Mouse (Mus musculus) embryo, embryonic 11.5 days (tissue): ENCODE results near the gene Colca2.

Source experiments
- DNase-seq: peaks from one replicate; pipeline ENCODE4 v3.0.0-alpha.2; 2012; ENCODE audit warnings: low read depth, low spot score

The Colca2 gene

GRCm38 (mm10) chr9:51272102-51272501 lies 6.3 kb downstream of the Colca2 start:
- DNase-seq: no peak

- DNase-seq: no peak
Observed at GRCm38 (mm10) chr9:51271073-51271472, 7.3 kb downstream of the Colca2 start.

DNA sequence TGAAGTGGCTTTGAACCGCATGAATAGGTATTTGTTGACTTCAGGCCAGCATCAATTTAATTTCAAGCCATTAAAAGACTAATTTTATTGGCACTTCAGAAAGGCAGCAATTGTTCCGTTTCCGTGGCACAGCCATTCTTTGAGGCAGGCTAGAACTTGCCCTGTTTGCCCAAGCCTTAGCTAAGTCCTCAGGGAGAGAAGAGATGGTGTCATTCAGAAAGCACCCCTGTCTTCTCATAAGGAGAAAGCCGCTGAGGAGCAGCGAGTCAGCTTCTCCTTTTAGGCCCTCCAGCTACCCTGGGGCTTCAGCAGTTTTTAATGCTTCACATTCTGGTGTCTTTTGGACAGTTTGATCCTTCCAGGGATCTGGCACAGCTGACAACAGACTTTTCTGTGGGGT lies 9.5 kb downstream of the Colca2 start:
- DNase-seq: no peak

DNA sequence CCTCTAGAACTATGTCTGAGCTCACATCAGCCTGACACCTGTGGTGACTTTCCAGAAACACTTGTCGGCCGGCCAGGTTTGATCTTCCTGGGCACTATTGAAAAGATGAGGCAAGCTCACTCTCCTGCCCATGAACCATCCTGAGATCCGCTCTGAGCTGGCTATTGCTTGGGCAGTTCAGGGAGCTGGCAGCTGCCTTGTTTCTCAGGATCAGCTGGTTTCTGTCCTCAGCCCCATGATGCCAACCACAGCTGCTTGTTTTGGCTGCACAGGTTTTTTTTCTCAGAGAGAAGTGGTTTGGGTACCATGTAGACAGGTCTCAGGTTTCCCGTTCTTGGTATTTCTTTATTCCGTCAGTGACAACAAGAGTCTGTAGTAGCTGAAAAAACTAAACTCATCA lies 19.9 kb downstream of the Colca2 start:
- no peak for DNase-seq

DNA sequence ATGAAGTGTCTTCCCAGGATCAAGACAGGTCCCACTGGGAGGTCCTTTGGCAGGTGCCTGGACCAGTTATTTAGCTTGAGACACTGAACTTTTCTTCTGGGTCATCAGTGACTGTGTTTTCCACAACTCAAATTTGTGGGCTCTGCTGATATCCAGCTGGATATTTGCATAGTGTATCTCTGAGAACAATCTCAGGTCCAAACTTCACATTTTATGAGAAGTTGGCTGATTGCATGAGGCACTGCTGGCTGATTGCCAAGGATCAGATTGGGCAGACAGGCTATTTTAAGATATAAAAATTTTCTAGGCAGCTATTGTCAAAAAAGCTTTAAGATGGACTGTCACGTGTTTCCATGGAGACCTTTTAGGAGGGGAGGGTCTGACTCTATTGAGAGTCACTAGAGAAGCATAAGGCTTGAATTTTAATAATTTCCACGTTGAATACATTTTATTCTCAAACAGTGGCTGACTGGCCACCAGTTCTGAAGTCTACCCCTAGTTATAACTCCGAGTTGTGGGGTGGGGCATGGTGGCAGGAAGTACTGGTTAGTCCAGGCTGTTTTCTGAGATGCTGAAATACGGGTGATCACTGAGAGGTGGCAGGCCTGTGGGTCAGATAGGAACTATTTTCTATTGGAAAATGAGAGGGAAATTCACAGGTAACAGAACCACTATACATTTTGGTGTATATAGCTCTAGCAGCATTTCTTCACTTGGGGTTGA lies 21.4 kb downstream of the Colca2 start:
- no peak for DNase-seq

GRCm38 (mm10) chr9:51238741-51239385 lies 39.5 kb downstream of the Colca2 start:
- DNase-seq: no peak

DNA sequence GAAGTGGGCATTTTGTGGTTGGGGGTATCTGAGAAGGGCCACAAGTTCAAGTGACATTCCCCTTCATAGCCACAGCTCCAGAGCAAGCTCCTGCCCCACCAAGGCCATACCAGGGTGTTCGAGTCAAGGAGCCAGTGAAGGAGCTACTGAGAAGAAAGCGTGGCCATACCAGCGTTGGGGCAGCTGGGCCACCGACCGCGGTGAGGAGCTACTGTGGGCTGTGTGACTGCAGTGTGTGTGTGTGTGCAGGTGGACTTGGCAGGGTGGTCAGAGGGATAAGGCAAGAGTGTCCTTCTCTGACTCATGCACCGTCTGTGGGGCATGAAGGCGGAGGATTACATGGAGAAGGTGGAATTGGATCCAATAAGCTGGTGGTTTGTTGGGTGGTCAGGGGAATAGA lies 46.2 kb downstream of the Colca2 start:
- DNase-seq: no peak

DNA sequence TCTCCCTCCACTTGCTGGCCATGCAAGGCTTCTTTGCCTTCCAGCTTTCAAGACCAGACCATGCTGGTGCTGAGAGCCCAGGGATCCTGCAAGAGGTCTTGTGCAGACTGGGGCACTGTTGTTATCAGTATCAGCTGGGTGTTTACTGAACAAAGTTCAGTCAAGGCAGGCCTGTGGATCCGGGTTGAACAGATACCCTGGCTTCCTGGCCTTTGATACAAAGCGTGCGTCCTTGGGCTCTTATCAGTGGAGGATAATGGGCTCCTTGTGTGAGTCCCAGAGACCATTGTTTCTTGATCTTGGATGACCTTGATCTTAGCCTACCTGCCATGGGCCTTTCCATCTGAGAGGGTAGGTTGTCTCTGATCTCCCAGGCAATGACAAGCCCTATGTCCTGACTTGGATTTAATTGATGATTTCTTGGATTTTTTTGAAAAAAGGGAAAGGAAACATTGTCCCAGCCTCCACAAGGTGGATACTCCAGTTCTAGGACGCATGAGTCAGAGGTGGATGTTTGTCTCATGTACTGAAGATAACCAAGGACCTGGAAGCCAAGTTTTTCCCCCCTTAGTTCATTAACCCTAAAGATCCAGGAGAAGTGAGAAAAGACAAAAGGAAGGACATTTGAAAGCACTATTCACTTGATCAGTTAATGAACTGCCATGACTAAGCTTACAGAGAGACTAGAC lies 47.5 kb downstream of the Colca2 start:
- DNase-seq: no peak

- no peak for DNase-seq
Observed at GRCm38 (mm10) chr9:51225636-51226166, 52.7 kb downstream of the Colca2 start.
